Mouse (Mus musculus): ENCODE results near the gene Samd7.

DNA sequence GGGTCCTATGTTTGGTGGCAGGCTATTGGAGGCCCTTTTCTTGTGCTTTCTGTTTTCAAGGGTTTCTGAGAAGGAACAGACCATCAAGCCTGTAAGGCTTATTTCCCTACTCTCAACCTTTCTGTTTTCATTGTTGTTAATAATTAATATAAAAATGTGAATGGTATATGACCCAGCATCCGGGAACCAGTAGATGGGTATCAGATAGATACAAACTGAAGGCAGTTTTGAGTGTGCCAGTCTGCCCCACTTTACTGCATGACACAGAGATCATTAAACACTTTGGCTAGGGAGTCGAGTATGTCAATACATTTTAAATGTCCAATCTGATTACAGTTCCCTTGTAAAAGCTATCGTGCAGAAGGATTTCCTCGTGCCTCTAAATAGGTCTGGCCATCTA is 48.2 kb upstream of the Samd7 start:
- TF ChIP-seq CTCF (IDR thresholded peaks at IDR 0.05; ENCODE audit: control insufficient read depth, insufficient read depth, low read length): no peak
- TF ChIP-seq POLR2A (IDR thresholded peaks at IDR 0.05; ENCODE audit: borderline replicate concordance, control insufficient read depth, low read depth, low read length): no peak
